Mouse (Mus musculus): Measurements from ENCODE around the gene Cyp4a32.
"Not testable (repeated sequence)": the region's sequence is repeated elsewhere in the genome, so short reads cannot be mapped to it uniquely, and the experiment has no call there.

The Cyp4a32 gene

DNA sequence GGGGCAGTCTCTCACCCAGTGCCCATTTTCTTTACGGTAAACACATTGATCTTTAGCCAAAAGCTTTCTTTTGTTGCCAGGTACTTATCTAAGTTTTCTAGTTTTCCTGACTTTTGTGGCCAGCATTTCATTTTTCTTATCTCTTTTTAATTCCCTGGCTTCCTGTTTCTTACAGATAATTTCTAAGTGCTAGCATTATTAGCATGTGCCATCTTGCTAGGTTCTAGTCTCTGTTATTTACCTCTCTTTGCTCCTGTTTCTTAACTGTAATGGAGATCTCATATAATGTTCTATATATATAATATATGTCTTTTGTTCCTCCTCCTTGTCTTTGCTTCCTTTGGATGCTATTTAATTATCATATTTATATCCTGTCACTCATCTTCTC is 55.8 kb downstream of the Cyp4a32 start:
- not testable (repeated sequence) for DNase-seq (ENCODE audit: low read depth)

DNA sequence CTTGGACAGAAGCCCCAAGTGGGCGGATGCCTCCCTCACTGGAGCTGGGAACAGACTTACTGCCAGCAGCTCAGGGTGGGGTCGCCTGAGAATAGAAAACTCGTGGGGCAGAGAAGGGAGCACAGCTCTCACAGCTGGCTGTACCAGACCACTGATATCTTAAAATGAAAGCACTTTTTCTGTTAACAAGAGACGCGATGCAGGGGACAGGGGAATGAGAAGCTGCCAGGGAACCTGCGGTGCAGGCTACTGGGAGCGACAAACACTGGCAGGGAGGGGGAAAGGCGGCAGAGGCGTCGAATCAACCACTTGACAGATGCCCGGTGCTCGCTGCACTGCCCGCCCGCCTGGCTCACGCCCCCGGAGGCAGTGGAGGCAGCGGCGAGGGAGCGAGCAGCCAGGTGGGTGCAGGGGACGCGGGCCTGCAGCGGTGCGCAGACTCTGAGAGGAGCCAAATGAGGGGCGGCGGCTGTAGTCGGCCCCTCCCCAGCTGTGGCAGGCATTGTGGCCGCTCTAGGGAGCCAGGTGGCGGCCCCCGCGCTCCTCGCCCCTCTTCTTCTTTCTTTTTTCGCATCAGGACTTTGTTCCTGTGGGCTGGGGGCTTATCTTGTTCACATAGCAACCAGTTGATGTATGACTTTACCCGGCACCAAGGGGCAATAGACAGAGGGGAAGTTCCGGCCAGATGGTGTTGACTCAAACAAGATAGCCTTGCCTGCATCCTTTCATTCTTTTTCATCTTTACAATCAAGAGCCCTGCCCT is 56.5 kb downstream of the Cyp4a32 start:
- DNase-seq (ENCODE audit: low read depth), result no peak

DNA sequence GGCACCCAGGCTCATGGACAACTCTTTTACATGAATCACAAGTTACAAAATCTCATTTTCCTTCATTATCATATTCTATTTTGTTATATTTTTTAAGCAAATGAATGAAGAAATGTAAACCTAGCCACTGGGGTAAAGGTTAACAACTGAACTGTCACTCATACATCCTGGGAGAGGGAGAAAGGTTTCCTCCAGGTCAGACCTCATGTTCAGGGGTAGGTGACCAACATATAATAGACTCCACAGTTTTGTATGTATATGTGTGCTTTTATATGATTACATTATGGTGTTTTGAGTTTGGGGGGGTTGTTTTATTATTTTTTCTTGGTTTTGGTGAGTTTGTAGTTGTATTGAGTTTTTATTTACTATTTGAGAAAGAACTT is 57.1 kb downstream of the Cyp4a32 start:
- no peak for DNase-seq (ENCODE audit: low read depth)

DNA sequence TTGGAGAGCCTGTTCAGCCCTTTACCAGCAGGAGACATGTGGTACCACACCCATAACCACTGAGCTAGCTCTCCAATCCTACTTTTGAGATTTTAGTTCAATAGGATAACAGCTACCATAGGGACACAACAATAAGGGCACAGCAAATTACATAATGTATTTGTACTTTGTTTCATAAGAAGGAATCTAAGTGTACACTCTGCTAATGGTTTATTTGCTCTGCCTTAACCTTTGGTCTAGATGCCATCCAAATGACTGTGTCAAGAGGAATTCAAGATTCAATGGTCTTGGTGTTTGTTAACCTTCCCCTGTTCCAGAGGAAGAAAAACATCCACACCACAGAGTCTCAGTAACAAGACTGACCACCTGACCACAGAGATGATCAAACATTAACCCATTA is 58.4 kb downstream of the Cyp4a32 start:
- DNase-seq (ENCODE audit: low read depth), result no peak

Measured in naive thymus-derived CD4-positive, alpha-beta T cell, adult 2 months (primary cell).